Mouse (Mus musculus) 3T3-L1 (cell line): ENCODE measurements around the gene Pard6b.

Source experiments
- DNase-seq: peaks from one replicate; pipeline ENCODE4 v3.0.0-alpha.2; 2015; ENCODE audit warnings: low read depth, low spot score

Gene Pard6b

GRCm38 (mm10) chr2:168080431-168081246 is at the start of gene Pard6b:
Pard6b (plus strand) TSS chr2:168081004.
- peak; percentile 97 for DNase-seq

GRCm38 (mm10) chr2:168031842-168032241 is 49.0 kb upstream of the Pard6b start:
- DNase-seq, result no peak

GRCm38 (mm10) chr2:168033905-168034304 is 46.9 kb upstream of the Pard6b start:
- DNase-seq, result no peak

GRCm38 (mm10) chr2:168035907-168036306 is 44.9 kb upstream of the Pard6b start:
- no peak for DNase-seq

- no peak for DNase-seq
These were observed 43.7 kb upstream of the Pard6b start for GRCm38 (mm10) chr2:168037063-168037462.

GRCm38 (mm10) chr2:168040751-168041150 is 40.1 kb upstream of the Pard6b start:
- no peak for DNase-seq

GRCm38 (mm10) chr2:168042019-168042418 is 38.8 kb upstream of the Pard6b start:
- DNase-seq, result no peak

- no peak for DNase-seq
These were observed 36.0 kb upstream of the Pard6b start for GRCm38 (mm10) chr2:168044681-168045287.

GRCm38 (mm10) chr2:168045357-168045756 is 35.4 kb upstream of the Pard6b start:
- no peak for DNase-seq

- DNase-seq, result no peak
These were observed 35.0 kb upstream of the Pard6b start for GRCm38 (mm10) chr2:168045771-168046170.

GRCm38 (mm10) chr2:168046467-168046866 is 34.3 kb upstream of the Pard6b start:
- DNase-seq, result no peak

- peak; percentile 47 for DNase-seq
These were observed 31.7 kb upstream of the Pard6b start for GRCm38 (mm10) chr2:168049002-168049635.

GRCm38 (mm10) chr2:168050000-168050942 is 30.5 kb upstream of the Pard6b start:
- DNase-seq, result no peak

GRCm38 (mm10) chr2:168052156-168052555 is 28.6 kb upstream of the Pard6b start:
- no peak for DNase-seq

- peak; percentile 70 for DNase-seq
These were observed 28.1 kb upstream of the Pard6b start for GRCm38 (mm10) chr2:168052689-168053088.

- no peak for DNase-seq
These were observed 26.7 kb upstream of the Pard6b start for GRCm38 (mm10) chr2:168054142-168054541.

- peak; percentile 64 for DNase-seq
These were observed 24.7 kb upstream of the Pard6b start for GRCm38 (mm10) chr2:168055910-168056665.

GRCm38 (mm10) chr2:168056666-168056933 is 24.2 kb upstream of the Pard6b start:
- no peak for DNase-seq

GRCm38 (mm10) chr2:168057876-168058275 is 22.9 kb upstream of the Pard6b start:
- DNase-seq, result peak; percentile 69

GRCm38 (mm10) chr2:168058488-168059199 is 22.2 kb upstream of the Pard6b start:
- DNase-seq, result peak; percentile 78
